Mouse (Mus musculus) C2C12 (cell line): Measurements from ENCODE around the gene Moxd1.

Experiments used
- CEBPB ChIP-seq: IDR thresholded peaks from one replicate; pipeline ENCODE4 v1.6.1; 2011; ENCODE audit warnings: low read depth, mild to moderate bottlenecking, control low read depth, moderate library complexity
- CTCF ChIP-seq: IDR thresholded peaks from one replicate; pipeline ENCODE4 v1.5.1; 2011; ENCODE audit not compliant: control insufficient read depth, insufficient read depth, insufficient read length
- MAX ChIP-seq: IDR thresholded peaks from one replicate; pipeline ENCODE4 v1.6.1; 2011; ENCODE audit warnings: mild to moderate bottlenecking, control low read depth
- MYOG ChIP-seq: IDR thresholded peaks from one replicate; pipeline ENCODE4 v1.6.1; 2011; ENCODE audit not compliant: control insufficient read depth, insufficient read length; ENCODE audit errors: extremely low read depth
- USF1 ChIP-seq: IDR thresholded peaks from one replicate; pipeline ENCODE4 v1.6.1; 2011; ENCODE audit warnings: low read depth, mild to moderate bottlenecking, control low read depth, moderate library complexity

GRCm38 (mm10) chr10:24276211-24276610 lies 52.9 kb downstream of the Moxd1 start:
- TF ChIP-seq USF1 = no peak
- no peak for TF ChIP-seq CTCF
- TF ChIP-seq CEBPB = no peak
- no peak for TF ChIP-seq MYOG
- TF ChIP-seq MAX = no peak
